Mouse (Mus musculus) liver, embryonic 16.5 days (tissue): Measurements from ENCODE around the gene Mmd2. TPM values are rescaled to one million over a fixed set of nuclear protein-coding genes. Genes with fewer than 3 reads are reported as not detected.
A peak's percentile ranks its signal among the peaks of the same experiment; 100 is the strongest.

Experiments
- ATAC-seq: fragments of 200-750 bp; cut with Nextera tagmentation; 2 replicates; pipeline ENCODE4 v1.8.0; 2017; ENCODE audit warnings: low read depth, mild to moderate bottlenecking, moderate number of reproducible peaks, moderate library complexity
- H3K27ac ChIP-seq: fragments of 300-500 bp; sonication (generic); 2 replicates; pipeline ENCODE4 v1.5.1; 2014; ENCODE audit warnings: mild to moderate bottlenecking, low read length
- H3K27me3 ChIP-seq: fragments of 300-500 bp; sonication (generic); 2 replicates; pipeline ENCODE4 v1.6.1; 2014; ENCODE audit warnings: low read depth, low read length, mixed read lengths; ENCODE audit not compliant: control insufficient read depth, insufficient read depth
- H3K36me3 ChIP-seq: fragments of 300-500 bp; sonication (generic); 2 replicates; pipeline ENCODE4 v1.6.1; 2014; ENCODE audit warnings: mild to moderate bottlenecking; ENCODE audit not compliant: control insufficient read depth, insufficient read depth
- H3K4me1 ChIP-seq: fragments of 300-500 bp; sonication (generic); 2 replicates; pipeline ENCODE4 v1.6.1; 2014; ENCODE audit warnings: low read depth, low read length, mixed read lengths; ENCODE audit not compliant: control insufficient read depth
- H3K4me2 ChIP-seq: fragments of 300-500 bp; sonication (generic); 2 replicates; pipeline ENCODE4 v1.6.1; 2014; ENCODE audit warnings: low read depth, low read length, mixed read lengths
- H3K4me3 ChIP-seq: fragments of 300-500 bp; sonication (generic); 2 replicates; pipeline ENCODE4 v1.5.1; 2014; ENCODE audit warnings: low read depth, mild to moderate bottlenecking, low read length
- H3K9ac ChIP-seq: fragments of 300-500 bp; sonication (generic); 2 replicates; pipeline ENCODE4 v1.6.1; 2014; ENCODE audit warnings: low read depth, low read length
- H3K9me3 ChIP-seq: fragments of 300-500 bp; sonication (generic); replicated peaks from 2 replicates; pipeline ENCODE4 v1.6.1; 2016; ENCODE audit warnings: low read length; ENCODE audit not compliant: control insufficient read depth
- WGBS: fragments of 180-500 bp; shearing (Covaris S2); extraction: QIAGEN DNeasy Blood & Tissue Kit; methylation state at CpG from one replicate; pipeline ENCODE4 v1.1.7; 2014; ENCODE audit not compliant: insufficient replicate concordance; 5-methylcytosine and 5-hydroxymethylcytosine counted together
- polyA plus RNA-seq: library from polyadenylated mRNA; unstranded; fragments of >200 nt; fragmentation: Nextera tagmentation; extraction: Ambion mirVana; gene quantifications from 2 replicates; pipeline ENCODE4 v1.2.1, GENCODE M21; 2015

Mmd2 gene
- polyA plus RNA-seq = 19.3 and 20.6 TPM in 2 replicates

- Histone ChIP-seq H3K36me3 (no peaks in the 10 kb centered on the region), H3K9me3 (no peaks in the 10 kb centered on the region), H3K27ac (no peak within 1 kb of the TSS), H3K4me2 (peak within 1 kb of the TSS; percentile 25), H3K9ac (peak within 1 kb of the TSS; percentile 59), H3K27me3 (peaks cover 26% of the 10 kb centered on the region), H3K4me3 (peak within 1 kb of the TSS; percentile 53), H3K4me1 (no peaks in the 10 kb centered on the region)
- ATAC-seq = peak; percentile 55; the same call in 1 of the 2 replicates
- 4% methylated on average over 42 of the region's 42 CpGs for WGBS
Observed at GRCm38 (mm10) chr5:142608259-142608988, at the start of gene Mmd2. Mmd2 (minus strand) TSS chr5:142608800.

GRCm38 (mm10) chr5:142652266-142652665, 43.7 kb upstream of the Mmd2 start:
- peak overlapping the region; percentile 51; the same call in 1 of the 2 replicates for H3K4me2 ChIP-seq
- H3K4me3 ChIP-seq = no peak overlapping the region
- ATAC-seq = no peak
- peaks cover 16% of the 10 kb centered on the region for H3K36me3 ChIP-seq
- WGBS = 66% methylated on average over 4 of the region's 4 CpGs
- no peak overlapping the region; the same call in 1 of the 2 replicates for H3K9ac ChIP-seq
- H3K27ac ChIP-seq = peak overlapping the region; percentile 86
- H3K9me3 ChIP-seq = no peaks in the 10 kb centered on the region
- no peaks in the 10 kb centered on the region for H3K27me3 ChIP-seq
- peaks cover 56% of the 10 kb centered on the region for H3K4me1 ChIP-seq

GRCm38 (mm10) chr5:142650794-142651497, 42.3 kb upstream of the Mmd2 start:
- no peaks in the 10 kb centered on the region for H3K9me3 ChIP-seq
- ATAC-seq = peak; percentile 92
- 30% methylated on average over 6 of the region's 6 CpGs for WGBS
- H3K9ac ChIP-seq = peak overlapping the region; percentile 57; the same call in 1 of the 2 replicates
- peak overlapping the region; percentile 86 for H3K27ac ChIP-seq
- peaks cover 58% of the 10 kb centered on the region for H3K4me1 ChIP-seq
- peak overlapping the region; percentile 30 for H3K4me3 ChIP-seq
- peaks cover 7% of the 10 kb centered on the region for H3K36me3 ChIP-seq
- H3K4me2 ChIP-seq = peak overlapping the region; percentile 51
- H3K27me3 ChIP-seq = no peaks in the 10 kb centered on the region

GRCm38 (mm10) chr5:142650390-142650789, 41.8 kb upstream of the Mmd2 start:
- ATAC-seq = peak; percentile 9
- Histone ChIP-seq H3K27ac (peak overlapping the region; percentile 86), H3K36me3 (peaks cover 3% of the 10 kb centered on the region; the same call in 1 of the 2 replicates), H3K4me2 (peak overlapping the region; percentile 51), H3K9ac (peak overlapping the region; percentile 57), H3K27me3 (no peaks in the 10 kb centered on the region), H3K4me3 (peak overlapping the region; percentile 30), H3K9me3 (no peaks in the 10 kb centered on the region), H3K4me1 (peaks cover 58% of the 10 kb centered on the region)
- 15% methylated on average over 3 of the region's 3 CpGs for WGBS

GRCm38 (mm10) chr5:142649460-142650050, 41.0 kb upstream of the Mmd2 start:
- WGBS = 76% methylated on average over 4 of the region's 4 CpGs
- Histone ChIP-seq H3K27me3 (no peaks in the 10 kb centered on the region), H3K9ac (peak overlapping the region; percentile 57; the same call in 1 of the 2 replicates), H3K4me3 (no peak overlapping the region), H3K4me2 (peak overlapping the region; percentile 51), H3K4me1 (peaks cover 58% of the 10 kb centered on the region), H3K27ac (peak overlapping the region; percentile 86), H3K9me3 (no peaks in the 10 kb centered on the region), H3K36me3 (peaks cover 3% of the 10 kb centered on the region)
- ATAC-seq = no peak

GRCm38 (mm10) chr5:142648162-142648561, 39.6 kb upstream of the Mmd2 start:
- no peak overlapping the region for H3K4me3 ChIP-seq
- peaks cover 3% of the 10 kb centered on the region for H3K36me3 ChIP-seq
- no peaks in the 10 kb centered on the region for H3K27me3 ChIP-seq
- no peaks in the 10 kb centered on the region for H3K9me3 ChIP-seq
- peak overlapping the region; percentile 40 for H3K9ac ChIP-seq
- ATAC-seq = no peak
- H3K27ac ChIP-seq = peak overlapping the region; percentile 72
- peaks cover 55% of the 10 kb centered on the region for H3K4me1 ChIP-seq
- peak overlapping the region; percentile 24; the same call in 1 of the 2 replicates for H3K4me2 ChIP-seq
- 66% methylated on average over 7 of the region's 7 CpGs for whole genome bisulfite sequencing

- no peaks in the 10 kb centered on the region for H3K27me3 ChIP-seq
- no peak overlapping the region for H3K4me3 ChIP-seq
- H3K9ac ChIP-seq = no peak overlapping the region
- peaks cover 20% of the 10 kb centered on the region for H3K4me1 ChIP-seq
- WGBS = 85% methylated on average over 6 of the region's 6 CpGs
- no peak overlapping the region for H3K27ac ChIP-seq
- no peak for ATAC-seq
- H3K4me2 ChIP-seq = no peak overlapping the region
- H3K36me3 ChIP-seq = peaks cover 21% of the 10 kb centered on the region
- H3K9me3 ChIP-seq = no peaks in the 10 kb centered on the region
Observed at GRCm38 (mm10) chr5:142641331-142642051, 32.9 kb upstream of the Mmd2 start.

- Histone ChIP-seq H3K36me3 (peaks cover 21% of the 10 kb centered on the region), H3K9ac (no peak overlapping the region), H3K4me2 (no peak overlapping the region), H3K4me3 (no peak overlapping the region), H3K4me1 (peaks cover 22% of the 10 kb centered on the region), H3K27me3 (no peaks in the 10 kb centered on the region), H3K27ac (no peak overlapping the region), H3K9me3 (no peaks in the 10 kb centered on the region)
- 84% methylated on average over 5 of the region's 5 CpGs for WGBS
- ATAC-seq = no peak
Observed at GRCm38 (mm10) chr5:142640088-142640487, 31.5 kb upstream of the Mmd2 start.
